Mouse (Mus musculus): Measurements from ENCODE around the gene Tes3-ps.
A peak's percentile ranks its signal among the peaks of the same experiment; 100 is the strongest.

The Tes3-ps gene

DNA sequence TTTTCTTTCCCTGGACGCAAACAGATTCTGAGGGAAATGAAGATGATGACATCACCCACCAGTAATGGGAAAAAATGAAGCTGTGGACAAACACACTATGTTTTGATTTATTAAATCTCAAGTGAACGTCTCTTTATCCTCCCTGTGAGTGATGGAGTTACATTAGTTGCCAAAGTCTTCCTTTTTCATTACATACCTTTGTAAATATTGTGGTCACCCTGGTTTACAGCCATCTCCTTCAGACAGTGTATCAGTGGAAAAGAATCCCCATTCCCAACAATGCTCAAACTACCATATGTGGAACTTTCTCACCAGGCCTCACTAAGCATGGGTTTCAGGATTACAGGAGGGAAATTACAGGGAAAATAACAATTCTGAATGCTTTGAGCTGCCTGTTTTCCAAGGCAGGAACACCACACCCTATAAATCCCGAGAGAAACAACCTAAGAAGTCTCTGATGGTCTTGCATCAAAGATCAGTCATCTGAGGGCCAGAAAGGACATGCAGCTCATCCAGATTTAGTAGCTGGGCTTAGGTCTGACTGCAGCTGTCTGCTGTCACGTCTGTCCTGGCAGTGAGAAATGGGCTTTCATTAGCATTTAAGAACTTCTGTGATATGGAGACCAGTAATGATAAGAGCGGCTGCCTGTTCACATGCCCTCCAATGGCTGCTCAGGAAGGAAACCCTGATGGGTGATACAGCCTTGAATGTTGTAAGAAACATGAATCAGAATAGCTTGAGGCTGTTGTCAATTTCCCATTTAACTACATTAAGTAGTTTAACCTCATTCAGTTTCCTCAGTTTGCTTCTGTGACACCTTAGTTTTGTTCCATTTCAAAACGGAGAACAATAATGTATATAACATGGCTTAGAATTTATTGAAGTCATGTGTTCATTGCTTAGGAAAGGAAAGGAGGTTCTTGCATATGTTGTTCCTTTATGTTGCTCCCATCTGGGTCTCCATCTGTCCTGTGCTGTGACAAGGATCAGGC lies at the start of gene Tes3-ps:
Gene Tes3-ps, plus strand, starts transcription at position 943 of the 993 bp plus-strand sequence.
- DNase-seq, result no peak

GRCm38 (mm10) chr13:49444451-49444850 lies 48.7 kb upstream of the Tes3-ps start:
- no peak for DNase-seq

DNA sequence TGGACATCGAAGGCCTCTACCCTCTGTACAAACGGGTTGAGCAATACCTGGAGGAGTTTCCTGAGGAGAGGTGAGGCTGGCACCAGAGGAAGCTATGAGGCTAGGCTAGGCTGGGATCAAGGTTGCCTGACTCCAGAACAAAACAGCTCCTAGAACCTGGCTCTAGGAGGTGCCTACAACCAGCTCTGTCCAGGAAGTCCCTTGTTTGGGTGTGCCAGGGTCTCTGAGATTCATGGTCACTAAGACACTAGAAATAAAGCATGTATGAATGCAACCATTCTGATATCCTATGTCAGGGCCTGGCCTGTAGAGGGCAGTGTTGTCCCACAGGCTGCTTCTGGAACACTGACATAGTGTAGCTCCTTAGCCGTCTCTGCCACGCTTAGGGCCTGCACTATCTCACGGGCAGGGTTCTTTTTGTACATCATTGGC lies 43.8 kb upstream of the Tes3-ps start:
- DNase-seq, result peak; percentile 73

GRCm38 (mm10) chr13:49460276-49460675 lies 32.8 kb upstream of the Tes3-ps start:
- DNase-seq, result no peak

GRCm38 (mm10) chr13:49460692-49461414 lies 32.3 kb upstream of the Tes3-ps start:
- DNase-seq, result no peak

- DNase-seq, result no peak
These were observed 31.5 kb upstream of the Tes3-ps start for GRCm38 (mm10) chr13:49461458-49462132.

DNA sequence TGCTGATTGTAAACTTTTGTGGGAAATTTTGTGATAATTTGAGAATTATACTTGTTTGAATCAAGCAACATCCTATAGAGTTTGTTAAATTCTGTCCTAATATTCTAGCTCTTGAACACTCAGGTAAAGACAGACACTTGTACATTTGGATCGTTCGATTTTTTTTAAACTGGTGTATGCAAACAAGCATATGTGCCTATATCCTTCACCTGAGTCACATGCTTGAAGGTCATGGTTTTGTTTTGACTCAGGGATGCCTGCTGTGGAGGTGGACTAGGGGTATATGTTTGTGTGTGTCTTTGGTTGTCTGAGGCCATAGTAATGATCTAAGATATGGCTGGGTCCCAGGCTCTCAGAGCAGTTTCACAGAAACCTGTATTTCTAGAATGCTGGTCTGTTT lies 30.2 kb upstream of the Tes3-ps start:
- DNase-seq, result no peak

GRCm38 (mm10) chr13:49465875-49466274 lies 27.2 kb upstream of the Tes3-ps start:
- no peak for DNase-seq

DNA sequence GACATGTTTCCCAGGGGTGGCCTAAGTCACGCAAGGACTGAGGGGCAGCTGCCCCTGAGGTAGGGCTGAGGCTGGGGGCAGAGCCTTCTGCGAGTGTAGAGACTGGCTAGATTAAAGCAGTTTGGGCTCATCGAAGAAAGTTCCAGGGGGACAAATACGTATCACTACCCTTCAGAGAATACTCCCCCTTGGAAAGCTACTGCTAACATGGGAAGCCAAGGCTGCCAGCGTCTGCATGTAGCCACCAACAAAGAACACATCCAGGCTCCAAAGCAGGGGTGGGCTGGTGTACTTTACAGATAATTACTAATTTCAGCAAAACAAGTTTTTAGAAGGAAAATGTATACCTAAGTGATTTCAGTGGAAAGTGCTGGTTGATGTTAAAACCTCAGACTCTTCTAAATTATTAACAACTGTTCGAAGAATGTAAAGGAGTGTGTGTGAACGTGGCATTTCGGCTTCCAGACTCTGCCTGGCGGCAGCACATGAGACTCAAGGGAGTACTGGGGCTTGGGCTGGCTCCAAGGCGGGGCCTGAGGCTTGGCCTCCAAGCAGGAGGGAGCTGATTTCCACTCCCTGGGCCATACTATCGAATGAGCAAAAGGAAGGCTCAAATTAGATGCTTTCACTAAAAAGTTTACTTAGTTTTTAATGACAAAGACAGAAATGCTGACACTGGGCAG lies 26.6 kb upstream of the Tes3-ps start:
- no peak for DNase-seq

DNA sequence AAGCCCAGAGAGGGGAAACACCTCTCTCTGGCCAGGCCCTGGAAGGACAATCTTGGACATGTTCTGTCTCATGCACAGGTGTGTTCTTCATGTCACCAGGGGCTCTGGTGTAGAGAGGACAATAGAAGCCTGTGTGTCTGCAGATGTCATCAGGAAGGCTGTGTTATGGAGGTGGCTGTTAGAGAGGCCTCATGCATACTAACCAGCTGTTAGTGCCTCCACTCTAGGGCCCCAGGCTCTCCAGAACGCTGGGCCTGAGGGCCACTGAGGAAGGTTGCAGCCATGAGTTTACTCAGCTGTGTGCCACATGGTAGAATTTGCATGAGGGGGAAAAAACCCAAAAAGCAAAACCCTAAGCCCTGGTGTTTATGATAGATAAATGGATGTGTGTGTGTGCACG lies 25.5 kb upstream of the Tes3-ps start:
- no peak for DNase-seq

GRCm38 (mm10) chr13:49469002-49469401 lies 24.1 kb upstream of the Tes3-ps start:
- no peak for DNase-seq

DNA sequence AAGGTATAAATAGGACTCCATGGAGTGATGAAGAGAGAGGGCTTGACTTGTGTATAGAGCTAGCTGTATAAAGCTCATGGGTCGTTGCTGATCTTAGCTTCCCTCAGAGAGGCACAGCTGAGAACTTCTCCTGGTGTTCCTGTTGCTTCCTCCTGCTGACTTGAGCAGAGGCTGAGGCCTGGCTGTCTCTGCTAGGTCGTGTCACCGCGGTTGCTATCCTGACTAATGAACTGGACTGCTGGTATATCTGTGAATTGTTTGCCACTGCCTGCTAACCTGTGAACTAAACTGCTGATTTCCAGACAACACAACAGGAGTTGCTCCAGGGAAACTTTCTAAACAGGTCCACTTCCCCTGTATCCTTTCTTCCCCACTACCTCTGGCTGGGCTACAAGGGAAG lies 22.8 kb upstream of the Tes3-ps start:
- DNase-seq, result no peak

- DNase-seq, result no peak
These were observed 22.3 kb upstream of the Tes3-ps start for GRCm38 (mm10) chr13:49470806-49471205.

GRCm38 (mm10) chr13:49471981-49472675 lies 21.0 kb upstream of the Tes3-ps start:
- DNase-seq, result no peak

DNA sequence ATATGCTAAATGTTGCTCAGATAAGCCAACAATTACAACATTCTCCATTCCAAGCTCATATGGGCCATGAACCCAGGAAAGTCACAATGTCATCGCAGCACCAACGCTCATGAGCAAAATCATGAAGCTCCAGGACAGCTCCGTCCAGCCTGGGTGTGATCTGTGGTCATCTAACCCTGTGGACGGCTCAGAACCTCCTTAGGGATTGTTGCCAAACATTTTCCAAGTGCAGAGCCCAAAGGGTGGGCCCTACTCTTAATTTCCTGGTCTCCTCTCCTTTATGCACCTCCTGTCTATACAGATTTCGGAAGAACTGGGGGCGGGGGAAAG lies 20.5 kb upstream of the Tes3-ps start:
- no peak for DNase-seq

DNA sequence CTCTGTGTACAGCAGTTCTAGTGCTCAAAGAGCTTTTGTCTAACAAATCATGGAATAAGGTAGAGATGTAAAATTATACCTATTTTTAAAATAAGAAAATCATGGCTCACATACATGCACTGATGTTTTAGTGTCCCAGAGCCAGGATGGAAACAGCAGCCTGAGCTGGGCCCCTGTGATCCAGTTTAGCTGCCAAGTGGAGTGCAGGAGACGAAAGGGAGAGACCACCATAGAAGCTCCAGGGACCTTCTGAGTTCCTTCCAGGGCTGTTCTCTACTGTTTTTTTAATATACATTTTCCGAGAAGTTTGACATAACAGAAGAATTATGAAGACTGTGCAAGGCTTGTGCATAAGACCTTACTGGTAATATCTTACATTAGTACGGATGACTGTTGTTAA lies 15.2 kb upstream of the Tes3-ps start:
- DNase-seq, result no peak

- DNase-seq, result no peak
These were observed 14.2 kb upstream of the Tes3-ps start for GRCm38 (mm10) chr13:49478851-49479374.

DNA sequence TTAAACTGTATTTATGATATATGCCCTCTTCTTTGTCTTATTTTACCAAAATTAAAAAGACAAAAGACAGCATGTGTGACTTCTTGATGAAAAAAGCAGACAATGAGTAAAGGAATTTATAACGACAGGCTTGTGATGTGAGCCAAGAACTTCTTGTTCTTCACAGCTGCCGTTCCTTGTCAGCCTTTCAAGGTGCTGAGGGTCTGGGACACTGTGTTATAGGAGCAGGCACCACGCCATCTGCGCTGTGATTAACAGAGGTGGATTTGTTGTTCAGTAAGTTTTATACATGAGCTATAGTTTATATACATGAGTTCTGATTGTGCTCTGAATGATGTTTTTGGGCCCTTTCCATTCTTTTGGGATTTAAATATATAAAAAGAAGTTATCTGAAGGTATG lies 13.7 kb upstream of the Tes3-ps start:
- DNase-seq, result no peak

- DNase-seq, result no peak
These were observed 13.1 kb upstream of the Tes3-ps start for GRCm38 (mm10) chr13:49480057-49480456.

DNA sequence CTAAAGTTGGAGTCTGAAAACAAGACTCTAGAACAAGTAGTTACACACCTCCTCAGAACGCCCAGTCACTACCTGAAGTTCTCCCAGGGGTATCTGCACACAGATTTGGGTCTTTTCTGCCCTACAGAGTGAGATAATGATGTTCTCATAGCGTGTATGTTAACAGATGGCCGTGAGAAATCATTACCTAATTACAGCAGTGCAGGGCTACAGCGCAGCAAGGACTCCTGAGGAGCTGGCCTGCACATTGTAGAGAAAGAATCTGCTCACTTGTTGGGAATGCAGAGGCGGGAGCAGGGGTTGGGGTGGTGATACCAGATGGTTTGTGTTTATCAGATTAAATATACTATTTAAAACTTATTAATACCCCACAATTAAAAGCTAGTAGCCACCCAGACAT lies 12.6 kb upstream of the Tes3-ps start:
- DNase-seq, result no peak

DNA sequence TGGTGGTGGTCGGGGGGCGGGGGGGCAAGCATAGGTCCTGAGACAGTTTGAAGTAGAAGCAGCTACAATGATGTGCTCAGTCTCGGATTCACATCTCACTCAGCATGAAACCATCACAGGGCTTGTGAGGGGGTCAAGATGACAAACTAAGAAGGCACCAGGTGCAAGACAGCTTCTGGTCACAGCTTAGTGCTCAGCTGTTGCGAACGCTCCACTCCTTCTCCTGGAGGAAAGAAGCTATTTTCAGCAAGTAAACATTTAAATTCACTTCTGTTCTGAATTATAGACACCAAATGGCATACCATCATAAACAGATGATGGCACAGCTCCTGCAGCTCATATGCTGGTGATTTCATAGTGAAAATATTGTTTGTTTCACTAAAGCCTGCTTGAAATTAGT lies 7.7 kb upstream of the Tes3-ps start:
- no peak for DNase-seq

- DNase-seq, result no peak
These were observed 11.4 kb downstream of the Tes3-ps start, which contains the start of gene Ecm2 for GRCm38 (mm10) chr13:49504510-49504909. TSS of gene Ecm2 (plus strand) at chr13:49504810.

Measured in thymus, postnatal 14 days (tissue).